Mouse (Mus musculus) right cerebral cortex, postnatal 10 days (tissue): ENCODE results near the gene Trim39.
A peak's percentile ranks its signal among the peaks of the same experiment; 100 is the strongest.

Experiments used
- DNase-seq, 2 experiments: peaks; one replicate each; pipeline ENCODE4 v3.0.0; 2021; ENCODE audit warnings: low spot score in 2 of 2

Trim39 gene

DNA sequence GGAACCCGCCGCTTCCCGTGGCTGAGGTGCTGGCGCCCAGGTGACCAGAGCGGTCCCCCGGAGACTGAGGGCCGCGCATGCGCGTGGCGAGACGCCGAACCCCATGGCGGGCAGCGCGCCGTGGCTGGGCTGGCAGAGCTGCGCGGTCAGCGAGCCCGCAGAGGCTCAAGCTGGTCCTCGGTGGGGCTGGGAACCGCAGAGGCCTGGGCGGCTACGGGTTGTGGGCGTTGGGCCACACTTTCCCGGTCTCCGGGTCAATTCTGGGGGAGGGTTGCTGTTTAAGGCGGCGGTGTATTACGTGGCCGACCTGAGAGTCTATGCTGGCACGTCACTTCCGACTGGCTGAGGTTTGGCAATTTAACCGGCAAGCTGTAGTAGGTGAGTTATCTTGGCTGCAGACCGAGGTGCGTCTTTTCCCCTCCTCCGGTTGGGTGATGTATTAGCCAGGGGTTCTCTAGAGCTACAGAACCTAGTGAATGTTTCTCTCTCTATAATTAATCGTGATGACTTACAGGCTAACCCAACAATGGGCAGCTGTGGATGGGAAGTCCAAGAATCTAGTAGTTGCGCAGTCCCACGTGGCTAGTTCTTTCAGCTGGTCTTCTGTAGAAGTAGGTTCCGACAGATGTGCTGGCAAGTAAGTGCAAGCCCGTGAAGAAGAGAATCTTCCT lies at the start of gene Trim39:
Gene Trim39 (minus strand): TSS at position 662 of the 671 bp plus-strand sequence.
- DNase-seq, result peak; percentile 80 to 86

DNA sequence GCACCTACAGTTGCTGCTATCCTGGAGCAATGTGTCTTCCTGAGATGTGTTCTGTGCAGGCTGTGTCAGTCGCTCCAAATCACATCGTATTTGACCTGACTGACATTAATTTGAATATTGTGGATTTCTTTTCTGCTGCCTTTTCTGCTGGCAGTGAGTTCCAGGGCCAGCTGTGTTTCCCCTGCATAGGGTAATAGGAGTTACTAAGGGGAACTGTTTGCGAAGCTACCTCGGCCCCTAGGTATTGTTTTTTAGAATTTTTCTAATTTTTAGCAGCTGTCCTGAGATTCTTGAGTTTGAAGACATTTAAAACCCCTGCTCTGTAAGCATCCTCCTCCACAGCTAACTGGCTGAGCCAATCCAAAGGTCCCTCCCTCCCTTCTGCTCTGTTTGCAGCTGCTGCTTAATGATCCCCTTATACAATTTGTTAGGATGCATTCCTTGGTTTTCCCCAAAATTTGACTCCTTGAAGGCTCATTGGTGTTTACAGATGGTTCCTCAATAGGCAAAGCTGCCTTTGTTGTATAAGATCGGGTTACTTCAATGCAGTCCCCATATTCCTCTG lies 43.7 kb upstream of the Trim39 start:
- DNase-seq, result no peak

DNA sequence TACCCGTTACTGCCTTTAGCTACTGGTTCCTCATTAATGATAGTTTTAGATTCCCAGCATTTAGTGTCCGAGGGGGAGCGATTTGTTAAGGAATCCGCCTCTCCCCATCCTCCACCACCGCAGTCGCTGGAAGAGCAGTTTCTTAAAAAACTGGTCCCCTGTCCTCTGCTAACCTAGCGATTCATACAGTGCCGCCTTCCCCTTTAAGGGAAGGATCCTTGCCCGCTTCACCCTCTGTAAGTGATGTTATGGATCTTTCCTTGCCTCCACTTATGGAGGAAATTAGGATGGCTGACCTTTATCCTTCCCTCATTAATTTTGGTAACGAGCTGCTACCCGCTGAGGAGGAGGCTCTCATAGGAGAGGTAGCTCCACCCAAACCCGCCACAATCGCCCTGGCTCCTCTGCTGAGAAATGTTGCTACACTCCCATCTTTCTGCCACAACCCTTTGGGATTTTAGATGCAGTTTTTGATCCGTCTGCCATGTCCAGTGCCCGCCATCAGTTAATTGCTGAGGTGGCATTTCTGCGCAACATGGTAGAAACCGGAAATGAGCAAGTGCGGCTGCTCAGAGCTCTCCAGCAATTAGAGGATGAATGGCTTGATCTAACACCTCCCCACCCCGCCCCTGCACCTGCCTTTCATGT lies 43.1 kb upstream of the Trim39 start:
- DNase-seq, result peak; percentile 83 to 88

DNA sequence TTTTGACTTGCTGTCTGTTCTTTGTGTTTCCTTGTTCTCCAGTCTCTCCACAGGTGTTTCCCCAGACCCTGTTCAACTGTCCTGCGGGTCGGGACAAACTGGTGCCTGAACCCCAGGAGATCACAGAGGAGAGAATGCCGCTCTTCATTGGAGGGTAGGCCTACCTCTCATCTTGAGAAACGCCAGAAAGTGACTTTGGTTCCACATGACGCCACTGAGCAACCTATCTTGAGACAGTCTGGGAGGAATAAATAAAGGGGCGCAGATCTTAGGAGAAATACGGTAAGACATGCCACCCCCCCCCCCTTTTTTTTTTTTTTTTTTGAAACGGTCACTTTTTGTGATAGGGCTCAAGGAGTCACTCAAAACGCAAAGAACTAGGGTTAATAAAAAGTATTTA lies 42.5 kb upstream of the Trim39 start:
- peak; percentile 27 to 36 for DNase-seq

- DNase-seq, result no peak
Measured at GRCm38 (mm10) chr17:36309293-36309692, 37.2 kb upstream of the Trim39 start.

GRCm38 (mm10) chr17:36308855-36309254 lies 36.8 kb upstream of the Trim39 start:
- DNase-seq, result peak; percentile 81 to 84

GRCm38 (mm10) chr17:36286390-36286789 lies 14.3 kb upstream of the Trim39 start, which contains the start of gene H2-M10.2:
H2-M10.2 (minus strand) TSS chr17:36286490.
- DNase-seq, result no peak

- no peak for DNase-seq
Measured at GRCm38 (mm10) chr17:36281521-36282245, 9.6 kb upstream of the Trim39 start.

DNA sequence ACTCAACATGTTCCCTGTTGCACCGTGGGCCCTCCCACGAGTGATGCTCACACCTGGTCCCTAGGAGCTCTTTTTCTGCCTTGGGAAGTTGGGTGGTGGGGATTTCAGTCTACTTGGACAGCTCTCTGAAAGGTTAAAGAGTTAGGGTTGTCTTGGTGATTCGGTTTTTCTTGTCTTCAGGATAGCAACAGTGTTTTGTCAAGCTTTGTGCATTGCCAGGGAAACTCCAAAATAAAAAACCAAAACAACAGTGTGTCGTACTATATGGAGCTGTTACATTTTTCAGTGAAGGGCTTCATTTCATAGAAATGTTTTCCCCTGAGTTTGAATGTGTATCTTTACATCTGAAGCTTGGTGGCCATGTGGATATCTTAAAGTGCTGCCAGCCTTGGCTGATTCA lies 2.7 kb upstream of the Trim39 start:
- DNase-seq, result no peak

DNA sequence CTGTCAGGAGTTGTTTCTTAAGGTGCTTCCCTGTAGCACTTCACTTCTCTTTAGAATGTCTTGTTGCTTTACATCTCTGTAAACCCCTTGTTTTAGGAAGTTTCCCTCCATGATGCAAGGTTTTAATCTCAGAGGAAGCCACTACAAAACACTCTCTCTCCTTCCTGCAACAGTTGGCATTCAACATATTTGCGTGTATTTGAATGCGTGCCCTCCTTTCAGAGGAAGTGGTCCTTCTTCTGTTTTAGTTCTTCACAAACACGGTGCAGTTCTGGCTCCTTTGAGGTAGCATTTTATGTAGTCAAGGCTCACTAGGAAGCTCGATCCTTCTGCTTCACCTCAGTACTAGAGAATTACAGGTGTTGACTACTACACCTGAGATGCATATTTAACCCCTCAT lies 1.7 kb upstream of the Trim39 start:
- no peak for DNase-seq

GRCm38 (mm10) chr17:36272643-36273366 lies 758 bp upstream of the Trim39 start:
- no peak for DNase-seq

GRCm38 (mm10) chr17:36270956-36271585 lies 976 bp downstream of the Trim39 start:
- peak; percentile 91 for DNase-seq

DNA sequence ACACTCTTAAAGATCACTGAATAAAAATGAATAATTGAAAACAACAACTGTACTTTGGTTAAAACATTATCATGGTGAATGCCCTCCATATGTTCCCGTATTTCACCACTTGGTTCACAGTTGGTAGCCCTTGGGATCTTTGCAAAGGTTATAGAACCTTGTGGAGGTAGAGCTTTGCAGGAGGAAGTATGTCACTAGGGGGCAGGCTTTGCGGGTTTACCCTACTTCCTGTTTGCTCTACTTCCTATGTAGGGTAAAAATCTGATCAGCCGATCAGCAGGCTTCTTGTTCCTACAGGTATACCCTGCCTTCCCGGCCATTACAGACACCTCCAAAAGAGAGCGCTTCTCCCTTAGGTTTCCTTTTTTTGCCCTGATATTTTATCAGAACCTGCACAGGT lies 6.2 kb downstream of the Trim39 start:
- DNase-seq, result no peak

DNA sequence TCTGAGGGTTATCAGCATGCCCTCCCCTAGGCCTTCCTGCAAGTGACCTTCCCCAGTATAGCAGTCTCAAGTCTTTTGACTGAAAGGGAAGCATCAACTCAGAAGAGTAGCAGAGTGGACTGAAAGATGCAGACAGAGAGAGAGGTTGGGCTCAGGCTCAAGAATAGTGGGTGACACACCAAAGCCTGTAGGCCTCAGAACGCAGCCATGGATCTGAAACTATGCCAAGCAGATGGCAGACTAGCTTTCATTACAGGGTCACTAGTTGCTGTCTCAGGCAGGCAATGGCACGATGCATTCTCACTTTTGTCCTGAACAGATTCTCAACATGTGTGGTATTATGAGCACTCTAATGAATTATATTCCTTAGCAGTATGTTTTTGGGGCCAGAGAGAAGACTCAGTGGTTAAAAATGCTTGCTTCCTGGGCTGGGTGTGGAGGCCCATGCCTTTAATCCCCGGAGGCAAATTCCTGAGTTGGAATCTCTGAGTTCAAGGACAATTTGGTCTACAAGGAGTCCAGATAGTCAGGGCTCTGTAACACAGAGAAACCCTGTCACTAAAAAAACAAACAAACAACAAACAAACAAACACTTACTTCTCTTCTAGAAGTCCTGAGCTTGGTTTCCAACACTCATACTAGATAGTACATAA lies 7.6 kb downstream of the Trim39 start:
- no peak for DNase-seq

- DNase-seq, result no peak
Measured at GRCm38 (mm10) chr17:36261511-36262166, 10.4 kb downstream of the Trim39 start.

DNA sequence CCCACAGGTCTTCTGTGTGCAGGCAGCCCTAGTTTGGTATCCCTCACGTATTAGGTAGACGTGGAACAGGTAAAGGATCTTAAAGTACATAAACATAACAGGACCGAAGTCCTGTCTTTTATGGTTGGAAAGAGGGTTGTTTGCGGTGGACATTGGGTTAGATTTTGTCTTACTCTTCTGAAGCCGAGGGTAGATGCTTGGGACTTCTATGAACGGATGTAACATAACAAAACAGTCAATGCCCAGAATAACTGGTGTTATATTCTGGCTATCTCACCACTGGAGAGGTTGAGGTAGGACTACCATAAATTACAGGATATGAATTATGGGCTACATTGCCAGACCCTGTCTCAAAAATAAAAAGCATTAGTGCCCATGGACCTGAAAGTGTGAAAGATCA lies 14.1 kb downstream of the Trim39 start, which contains the start of gene Rpp21:
Gene Rpp21 (minus strand): TSS at position 101 of the 400 bp plus-strand sequence.
- DNase-seq, result no peak

GRCm38 (mm10) chr17:36257241-36257947 lies 14.7 kb downstream of the Trim39 start:
- peak; percentile 90 for DNase-seq

GRCm38 (mm10) chr17:36253087-36253600 lies 18.9 kb downstream of the Trim39 start:
- no peak for DNase-seq

DNA sequence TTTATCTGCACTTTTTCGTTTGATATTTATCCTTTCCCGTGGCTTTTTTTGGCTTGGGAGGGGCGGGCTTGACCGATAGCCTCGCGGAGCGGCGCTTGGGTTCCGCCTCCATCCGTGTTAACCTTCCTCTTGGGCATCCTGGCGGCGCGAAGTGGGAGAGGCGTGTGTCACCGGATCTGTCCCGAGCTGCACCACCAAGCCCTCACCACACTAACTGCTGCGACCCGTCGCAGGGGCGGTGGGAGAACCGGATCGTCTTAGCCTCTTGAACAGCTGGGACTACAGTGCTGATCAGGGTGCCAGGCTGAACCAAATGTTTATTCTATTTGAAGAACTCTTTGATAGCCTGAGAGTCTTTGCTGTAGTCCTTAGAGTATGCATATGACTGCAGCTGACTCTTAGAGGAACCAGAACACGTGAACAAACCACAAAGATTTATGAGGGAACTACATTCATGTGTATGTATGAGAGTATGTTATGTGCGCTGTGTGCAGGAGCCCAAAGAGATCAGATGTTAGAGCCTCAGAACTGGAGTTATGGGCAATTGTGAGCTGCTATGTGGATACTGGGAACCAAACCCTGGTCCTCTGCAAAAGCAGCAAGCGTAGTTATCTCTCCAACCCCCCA lies 19.7 kb downstream of the Trim39 start:
- no peak for DNase-seq
